Mouse (Mus musculus): ENCODE measurements at regions not wholly inside any gene's neighbourhood (a gene's known extent, or its start where the extent isn't known, plus 50 kb on each side); places are given as distances from the start of the nearest gene placed in this dataset.

GRCm38 (mm10) chr7:124784995-124785394, 659.5 kb upstream of the Kdm8 start:
- no peak for DNase-seq
- no peaks in the 10 kb centered on the region for H3K4me1 ChIP-seq (ENCODE audit: control insufficient read depth, insufficient read depth, low read length)
- TF ChIP-seq POLR2A (IDR thresholded peaks at IDR 0.05; ENCODE audit: borderline replicate concordance, extremely low read depth, low read depth, low read length) (no peak), CTCF (IDR thresholded peaks at IDR 0.05; ENCODE audit: insufficient read depth, low read length) (no peak)
- 80% methylated on average over 2 of the region's 2 CpGs for WGBS
- no peak overlapping the region for H3K4me3 ChIP-seq (replicated peaks; ENCODE audit: extremely low read depth, low read depth, low read length)

GRCm38 (mm10) chr7:124785896-124786295, 658.6 kb upstream of the Kdm8 start:
- TF ChIP-seq CTCF (IDR thresholded peaks at IDR 0.05; ENCODE audit: insufficient read depth, low read length): no peak
- TF ChIP-seq POLR2A (IDR thresholded peaks at IDR 0.05; ENCODE audit: borderline replicate concordance, extremely low read depth, low read depth, low read length): no peak
- Histone ChIP-seq H3K4me3 (replicated peaks; ENCODE audit: extremely low read depth, low read depth, low read length) (no peak overlapping the region), H3K4me1 (ENCODE audit: control insufficient read depth, insufficient read depth, low read length) (no peaks in the 10 kb centered on the region)
- 87% methylated on average over 8 of the region's 8 CpGs for whole genome bisulfite sequencing
- no peak for DNase-seq

GRCm38 (mm10) chr7:124788781-124789180, 655.7 kb upstream of the Kdm8 start:
- TF ChIP-seq POLR2A (IDR thresholded peaks at IDR 0.05; ENCODE audit: borderline replicate concordance, extremely low read depth, low read depth, low read length) (no peak), CTCF (IDR thresholded peaks at IDR 0.05; ENCODE audit: insufficient read depth, low read length) (no peak)
- 67% methylated on average over 3 of the region's 3 CpGs for WGBS
- Histone ChIP-seq H3K4me1 (ENCODE audit: control insufficient read depth, insufficient read depth, low read length) (no peaks in the 10 kb centered on the region), H3K4me3 (replicated peaks; ENCODE audit: extremely low read depth, low read depth, low read length) (no peak overlapping the region)
- DNase-seq: no peak

GRCm38 (mm10) chr7:124803101-124803500, 641.4 kb upstream of the Kdm8 start:
- 65% methylated on average over 3 of the region's 3 CpGs for WGBS
- H3K4me1 ChIP-seq (ENCODE audit: control insufficient read depth, insufficient read depth, low read length): no peaks in the 10 kb centered on the region
- no peak overlapping the region for H3K4me3 ChIP-seq (replicated peaks; ENCODE audit: extremely low read depth, low read depth, low read length)
- DNase-seq: no peak
- TF ChIP-seq CTCF (IDR thresholded peaks at IDR 0.05; ENCODE audit: insufficient read depth, low read length) (no peak), POLR2A (IDR thresholded peaks at IDR 0.05; ENCODE audit: borderline replicate concordance, extremely low read depth, low read depth, low read length) (no peak)

- TF ChIP-seq CTCF (IDR thresholded peaks at IDR 0.05; ENCODE audit: insufficient read depth, low read length) (no peak), POLR2A (IDR thresholded peaks at IDR 0.05; ENCODE audit: borderline replicate concordance, extremely low read depth, low read depth, low read length) (no peak)
- no peak overlapping the region for H3K4me3 ChIP-seq (replicated peaks; ENCODE audit: extremely low read depth, low read depth, low read length)
- no peak for DNase-seq
- H3K4me1 ChIP-seq (ENCODE audit: control insufficient read depth, insufficient read depth, low read length): no peaks in the 10 kb centered on the region
These were observed 609.8 kb upstream of the Kdm8 start for GRCm38 (mm10) chr7:124834692-124835091.

GRCm38 (mm10) chr7:124836531-124836930, 607.9 kb upstream of the Kdm8 start:
- DNase-seq: no peak
- H3K4me3 ChIP-seq (replicated peaks; ENCODE audit: extremely low read depth, low read depth, low read length): no peak overlapping the region
- no peaks in the 10 kb centered on the region for H3K4me1 ChIP-seq (ENCODE audit: control insufficient read depth, insufficient read depth, low read length)
- TF ChIP-seq POLR2A (IDR thresholded peaks at IDR 0.05; ENCODE audit: borderline replicate concordance, extremely low read depth, low read depth, low read length) (no peak), CTCF (IDR thresholded peaks at IDR 0.05; ENCODE audit: insufficient read depth, low read length) (no peak)
- WGBS: 74% methylated on average over 3 of the region's 3 CpGs

- TF ChIP-seq CTCF (IDR thresholded peaks at IDR 0.05; ENCODE audit: insufficient read depth, low read length) (no peak), POLR2A (IDR thresholded peaks at IDR 0.05; ENCODE audit: borderline replicate concordance, extremely low read depth, low read depth, low read length) (no peak)
- WGBS: 71% methylated on average over 5 of the region's 5 CpGs
- no peaks in the 10 kb centered on the region for H3K4me1 ChIP-seq (ENCODE audit: control insufficient read depth, insufficient read depth, low read length)
- no peak for DNase-seq
- no peak overlapping the region for H3K4me3 ChIP-seq (replicated peaks; ENCODE audit: extremely low read depth, low read depth, low read length)
These were observed 589.4 kb upstream of the Kdm8 start for GRCm38 (mm10) chr7:124855056-124855455.

GRCm38 (mm10) chr7:124857106-124857505, 587.4 kb upstream of the Kdm8 start:
- Histone ChIP-seq H3K4me1 (ENCODE audit: control insufficient read depth, insufficient read depth, low read length) (no peaks in the 10 kb centered on the region), H3K4me3 (replicated peaks; ENCODE audit: extremely low read depth, low read depth, low read length) (no peak overlapping the region)
- no peak for DNase-seq
- 74% methylated on average over 3 of the region's 3 CpGs for WGBS
- no peak for TF ChIP-seq CTCF (IDR thresholded peaks at IDR 0.05; ENCODE audit: insufficient read depth, low read length)
- no peak for TF ChIP-seq POLR2A (IDR thresholded peaks at IDR 0.05; ENCODE audit: borderline replicate concordance, extremely low read depth, low read depth, low read length)

GRCm38 (mm10) chr7:124861397-124861796, 583.1 kb upstream of the Kdm8 start:
- no peak for DNase-seq
- no peak for TF ChIP-seq CTCF (IDR thresholded peaks at IDR 0.05; ENCODE audit: insufficient read depth, low read length)
- no peak for TF ChIP-seq POLR2A (IDR thresholded peaks at IDR 0.05; ENCODE audit: borderline replicate concordance, extremely low read depth, low read depth, low read length)
- no peak overlapping the region for H3K4me3 ChIP-seq (replicated peaks; ENCODE audit: extremely low read depth, low read depth, low read length)
- WGBS: 73% methylated on average over 2 of the region's 2 CpGs
- no peaks in the 10 kb centered on the region for H3K4me1 ChIP-seq (ENCODE audit: control insufficient read depth, insufficient read depth, low read length)

- Histone ChIP-seq H3K4me1 (ENCODE audit: control insufficient read depth, insufficient read depth, low read length) (no peaks in the 10 kb centered on the region), H3K4me3 (replicated peaks; ENCODE audit: extremely low read depth, low read depth, low read length) (no peak overlapping the region)
- 49% methylated on average over 6 of the region's 6 CpGs for WGBS
- TF ChIP-seq CTCF (IDR thresholded peaks at IDR 0.05; ENCODE audit: insufficient read depth, low read length): no peak
- DNase-seq: peak; percentile 4
These were observed 576.3 kb upstream of the Kdm8 start for GRCm38 (mm10) chr7:124868133-124868603.
